Mouse (Mus musculus) stomach, embryonic 14.5 days (tissue): ENCODE measurements around the gene Gm10638. TPM values are rescaled to one million over a fixed set of nuclear protein-coding genes. Genes with fewer than 3 reads are reported as not detected.

Experiments
- ATAC-seq: fragments of 200-750 bp; cut with Nextera tagmentation; 2 replicates; pipeline ENCODE4 v1.8.0; 2017; ENCODE audit warnings: low read depth, moderate TSS enrichment; ENCODE audit not compliant: insufficient number of reproducible peaks, insufficient read depth, low FRiP score
- H3K27ac ChIP-seq: fragments of 300-500 bp; sonication (generic); 2 replicates; pipeline ENCODE4 v1.5.1; 2014; ENCODE audit warnings: mild to moderate bottlenecking, low read length, moderate library complexity, mixed read lengths
- H3K27me3 ChIP-seq: fragments of 300-500 bp; sonication (generic); 2 replicates; pipeline ENCODE4 v1.6.1; 2014; ENCODE audit warnings: low read length, control low read depth, mixed read lengths; ENCODE audit not compliant: control insufficient read depth, insufficient read depth
- H3K36me3 ChIP-seq: fragments of 300-500 bp; sonication (generic); 2 replicates; pipeline ENCODE4 v1.6.1; 2014; ENCODE audit warnings: mild to moderate bottlenecking, control low read depth, low read length, moderate library complexity, mixed read lengths; ENCODE audit not compliant: control insufficient read depth, insufficient read depth
- H3K4me1 ChIP-seq: fragments of 300-500 bp; sonication (generic); 2 replicates; pipeline ENCODE4 v1.6.1; 2014; ENCODE audit warnings: low read length, control low read depth, mixed read lengths; ENCODE audit not compliant: control insufficient read depth, insufficient read depth
- H3K4me2 ChIP-seq: fragments of 300-500 bp; sonication (generic); replicated peaks from 2 replicates; pipeline ENCODE4 v1.6.1; 2014; ENCODE audit warnings: low read depth, low read length, control low read depth
- H3K4me3 ChIP-seq: fragments of 300-500 bp; sonication (generic); 2 replicates; pipeline ENCODE4 v1.5.1; 2014; ENCODE audit warnings: low read depth, low read length, control low read depth
- H3K9ac ChIP-seq: fragments of 300-500 bp; sonication (generic); replicated peaks from 2 replicates; pipeline ENCODE4 v1.6.1; 2014; ENCODE audit warnings: low read depth, mild to moderate bottlenecking, control low read depth, low read length, moderate library complexity, mixed read lengths
- H3K9me3 ChIP-seq: fragments of 300-500 bp; sonication (generic); 2 replicates; pipeline ENCODE4 v1.6.1; 2016; ENCODE audit warnings: low read depth, low read length, control low read depth; ENCODE audit not compliant: control insufficient read depth
- WGBS: fragments of 180-500 bp; shearing (Covaris S2); extraction: QIAGEN DNeasy Blood & Tissue Kit; methylation state at CpG from one replicate; pipeline ENCODE4 v1.1.7; 2014; 5-methylcytosine and 5-hydroxymethylcytosine counted together
- polyA plus RNA-seq: library from polyadenylated mRNA; unstranded; fragments of >200 nt; fragmentation: Nextera tagmentation; extraction: Ambion mirVana; gene quantifications from 2 replicates; pipeline ENCODE4 v1.2.1, GENCODE M21; 2014

The Gm10638 gene
- polyA plus RNA-seq, 1 experiment from 2014 or later, result 3.9 TPM

GRCm38 (mm10) chr8:86730303-86730702, 15.2 kb upstream of the Gm10638 start:
- Histone ChIP-seq H3K4me1 (peaks cover 14% of the 10 kb centered on the region), H3K4me3 (no peak overlapping the region), H3K36me3 (no peaks in the 10 kb centered on the region), H3K4me2 (no peak overlapping the region), H3K9me3 (no peaks in the 10 kb centered on the region), H3K27ac (no peak overlapping the region), H3K27me3 (no peaks in the 10 kb centered on the region), H3K9ac (no peak overlapping the region)
- WGBS, result 41% methylated on average over 3 of the region's 3 CpGs
- ATAC-seq, result no peak

GRCm38 (mm10) chr8:86730860-86731259, 14.6 kb upstream of the Gm10638 start:
- no peak overlapping the region for H3K9ac ChIP-seq
- H3K9me3 ChIP-seq, result no peaks in the 10 kb centered on the region
- no peak overlapping the region for H3K4me2 ChIP-seq
- WGBS, result 87% methylated on average over 1 of the region's 1 CpGs
- no peak for ATAC-seq
- no peak overlapping the region for H3K27ac ChIP-seq
- H3K27me3 ChIP-seq, result no peaks in the 10 kb centered on the region
- H3K4me1 ChIP-seq, result peaks cover 14% of the 10 kb centered on the region
- no peak overlapping the region for H3K4me3 ChIP-seq
- no peaks in the 10 kb centered on the region for H3K36me3 ChIP-seq

GRCm38 (mm10) chr8:86734171-86734570, 11.3 kb upstream of the Gm10638 start:
- Histone ChIP-seq H3K9me3 (no peaks in the 10 kb centered on the region), H3K36me3 (no peaks in the 10 kb centered on the region), H3K4me2 (no peak overlapping the region), H3K27me3 (no peaks in the 10 kb centered on the region), H3K4me3 (no peak overlapping the region), H3K27ac (no peak overlapping the region), H3K9ac (no peak overlapping the region), H3K4me1 (peaks cover 10% of the 10 kb centered on the region; the same call in 1 of the 2 replicates)
- ATAC-seq, result no peak
- WGBS, result 76% methylated on average over 4 of the region's 4 CpGs

GRCm38 (mm10) chr8:86734954-86735353, 10.5 kb upstream of the Gm10638 start:
- Histone ChIP-seq H3K9me3 (no peaks in the 10 kb centered on the region), H3K27ac (no peak overlapping the region), H3K36me3 (no peaks in the 10 kb centered on the region), H3K9ac (no peak overlapping the region), H3K27me3 (no peaks in the 10 kb centered on the region), H3K4me1 (peaks cover 10% of the 10 kb centered on the region; the same call in 1 of the 2 replicates), H3K4me3 (no peak overlapping the region), H3K4me2 (no peak overlapping the region)
- no peak for ATAC-seq
- 80% methylated on average over 1 of the region's 1 CpGs for WGBS

GRCm38 (mm10) chr8:86735446-86736111, 9.9 kb upstream of the Gm10638 start:
- Histone ChIP-seq H3K9ac (no peak overlapping the region), H3K27me3 (no peaks in the 10 kb centered on the region), H3K4me3 (no peak overlapping the region), H3K36me3 (no peaks in the 10 kb centered on the region), H3K4me2 (no peak overlapping the region), H3K4me1 (peaks cover 10% of the 10 kb centered on the region; the same call in 1 of the 2 replicates), H3K27ac (no peak overlapping the region), H3K9me3 (no peaks in the 10 kb centered on the region)
- WGBS, result 46% methylated on average over 3 of the region's 3 CpGs
- ATAC-seq, result no peak

- Histone ChIP-seq H3K4me2 (no peak overlapping the region), H3K4me3 (no peak overlapping the region), H3K27me3 (no peaks in the 10 kb centered on the region), H3K27ac (no peak overlapping the region), H3K4me1 (peaks cover 10% of the 10 kb centered on the region; the same call in 1 of the 2 replicates), H3K9ac (no peak overlapping the region), H3K9me3 (no peaks in the 10 kb centered on the region), H3K36me3 (no peaks in the 10 kb centered on the region)
- ATAC-seq, result no peak
These were observed 4.6 kb upstream of the Gm10638 start for GRCm38 (mm10) chr8:86740899-86741298.

- Histone ChIP-seq H3K9me3 (no peaks in the 10 kb centered on the region), H3K9ac (no peak overlapping the region), H3K36me3 (no peaks in the 10 kb centered on the region), H3K4me3 (no peak overlapping the region), H3K27me3 (no peaks in the 10 kb centered on the region), H3K4me1 (peaks cover 12% of the 10 kb centered on the region; the same call in 1 of the 2 replicates), H3K27ac (no peak overlapping the region), H3K4me2 (no peak overlapping the region)
- ATAC-seq, result no peak
These were observed 3.9 kb upstream of the Gm10638 start for GRCm38 (mm10) chr8:86741627-86742026.

- peaks cover 15% of the 10 kb centered on the region; the same call in 1 of the 2 replicates for H3K4me1 ChIP-seq
- H3K4me2 ChIP-seq, result no peak overlapping the region
- WGBS, result 77% methylated on average over 7 of the region's 7 CpGs
- H3K9me3 ChIP-seq, result no peaks in the 10 kb centered on the region
- H3K27ac ChIP-seq, result no peak overlapping the region
- ATAC-seq, result no peak
- no peak overlapping the region for H3K9ac ChIP-seq
- H3K4me3 ChIP-seq, result no peak overlapping the region
- H3K27me3 ChIP-seq, result no peaks in the 10 kb centered on the region
- no peaks in the 10 kb centered on the region for H3K36me3 ChIP-seq
These were observed 2.7 kb upstream of the Gm10638 start for GRCm38 (mm10) chr8:86742605-86743345.
